Mouse (Mus musculus): ENCODE measurements around the gene Gak.

The Gak gene

GRCm38 (mm10) chr5:108522597-108522996 is 107.0 kb downstream of the Gak start:
- in situ Hi-C loops (cut with MboI; ENCODE audit: unreplicated experiment in 2 of 2), result no loop called here

- in situ Hi-C loops (cut with MboI; ENCODE audit: unreplicated experiment in 2 of 2), result no loop called here
These were observed 107.7 kb downstream of the Gak start for GRCm38 (mm10) chr5:108521896-108522295.

GRCm38 (mm10) chr5:108521016-108521415 is 108.5 kb downstream of the Gak start:
- in situ Hi-C loops (cut with MboI; ENCODE audit: unreplicated experiment in 2 of 2), result no loop called here

GRCm38 (mm10) chr5:108520153-108520552 is 109.4 kb downstream of the Gak start:
- in situ Hi-C loops (cut with MboI; ENCODE audit: unreplicated experiment in 2 of 2), result no loop called here
